Mouse (Mus musculus): ENCODE measurements around the gene Skp1a. TPM values are rescaled to one million over a fixed set of nuclear protein-coding genes. Genes with fewer than 3 reads are reported as not detected.

Gene Skp1a
- polyA plus RNA-seq, 1 experiment from 2014 or later = 534 TPM

DNA sequence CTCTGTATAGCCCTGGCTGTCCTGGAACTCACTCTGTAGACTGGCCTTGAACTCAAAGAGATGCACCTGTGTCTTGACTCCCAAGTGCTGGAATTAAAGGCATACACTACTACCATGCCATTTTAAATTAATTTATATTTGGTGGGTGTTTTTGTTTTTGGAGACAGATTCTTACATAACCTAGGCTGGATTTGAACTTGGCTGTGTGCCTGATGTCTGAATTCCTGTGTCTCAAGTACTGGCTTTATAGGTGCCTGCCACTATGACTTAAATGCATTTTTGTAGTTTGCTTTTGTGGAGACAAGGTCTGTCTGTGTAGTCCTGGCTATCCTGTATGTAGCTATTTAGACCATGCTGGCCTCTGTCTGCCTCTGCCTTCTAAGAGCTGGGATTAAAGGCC is 2.7 kb downstream of the Skp1a start:
- H3K36me3 ChIP-seq (ENCODE audit: control insufficient read depth, insufficient read depth, low read length) = peaks cover 30% of the 10 kb centered on the region
- ATAC-seq (ENCODE audit: insufficient number of reproducible peaks, insufficient read depth, low FRiP score, low read depth) = no peak
- no peak overlapping the region for H3K27ac ChIP-seq (replicated peaks in 1 of 2; ENCODE audit: control insufficient read depth in 1 of 2, insufficient read depth in 1 of 2, low read depth in 2 of 2, low read length in 2 of 2)

DNA sequence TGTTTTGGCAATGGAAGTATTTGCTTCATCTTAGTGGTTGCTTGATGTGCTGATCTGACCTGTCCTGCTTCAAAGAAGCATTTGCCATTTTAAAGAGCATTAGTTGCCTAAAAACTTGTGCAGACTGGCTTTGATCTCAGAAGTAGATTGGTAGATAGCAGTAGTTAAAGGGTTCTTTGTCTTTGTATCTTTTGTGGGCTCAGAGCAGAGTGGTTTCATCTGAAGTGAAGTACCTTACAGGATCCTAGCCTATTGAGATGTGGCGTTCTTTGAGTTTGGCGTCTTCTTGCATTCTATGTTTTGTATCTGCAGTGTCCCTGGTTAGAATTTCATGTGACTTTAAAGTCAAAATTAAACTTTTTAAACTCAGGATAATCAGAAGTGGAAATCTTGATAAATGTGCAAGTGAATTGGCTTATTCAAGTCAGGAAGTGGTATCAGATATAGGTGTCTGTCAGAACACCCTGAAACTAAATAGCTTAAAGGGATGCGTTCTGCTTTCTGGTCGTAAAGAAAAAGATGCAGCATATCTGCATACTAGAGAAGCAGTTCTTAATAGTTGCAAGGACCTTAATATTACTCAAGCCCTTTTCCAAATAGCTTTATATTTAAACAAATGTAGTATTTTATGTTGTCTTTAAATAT is 9.2 kb downstream of the Skp1a start:
- no peak overlapping the region for H3K4me3 ChIP-seq (ENCODE audit: control insufficient read depth in 1 of 2, insufficient read depth in 1 of 2, low read depth in 1 of 2, low read length in 2 of 2)
- H3K36me3 ChIP-seq (ENCODE audit: control insufficient read depth, insufficient read depth, low read length) = peaks cover 78% of the 10 kb centered on the region
- no peak for ATAC-seq (ENCODE audit: insufficient number of reproducible peaks, insufficient read depth, low FRiP score, low read depth)
- H3K9me3 ChIP-seq (ENCODE audit: control insufficient read depth, low read length) = no peaks in the 10 kb centered on the region
- no peaks in the 10 kb centered on the region for H3K27me3 ChIP-seq (ENCODE audit: control insufficient read depth, insufficient read depth, low read length)
- no peak overlapping the region for H3K27ac ChIP-seq (replicated peaks in 1 of 2; ENCODE audit: control insufficient read depth in 1 of 2, insufficient read depth in 1 of 2, low read depth in 2 of 2, low read length in 2 of 2)
- no peak overlapping the region for H3K9ac ChIP-seq (ENCODE audit: low read length)
- 85% methylated on average over 4 of the region's 4 CpGs for WGBS
- H3K4me2 ChIP-seq (ENCODE audit: low read length) = no peak overlapping the region
- H3K4me1 ChIP-seq (ENCODE audit: control insufficient read depth in 2 of 2, insufficient read depth in 2 of 2, low read length in 2 of 2) = no peaks in the 10 kb centered on the region

More for the DNA sequence above, 2.7 kb downstream of the Skp1a start:
- H3K4me1 ChIP-seq (ENCODE audit: control insufficient read depth in 2 of 2, insufficient read depth in 2 of 2, low read length in 2 of 2) = peaks cover 5 to 26% of the 10 kb centered on the region in 2 experiments; a peak in 2 of 4 replicates
- no peak overlapping the region for H3K4me3 ChIP-seq (ENCODE audit: control insufficient read depth in 1 of 2, insufficient read depth in 1 of 2, low read depth in 1 of 2, low read length in 2 of 2)
- no peaks in the 10 kb centered on the region for H3K27me3 ChIP-seq (ENCODE audit: control insufficient read depth, insufficient read depth, low read length)
- no peaks in the 10 kb centered on the region for H3K9me3 ChIP-seq (ENCODE audit: control insufficient read depth, low read length)
- H3K4me2 ChIP-seq (ENCODE audit: low read length) = no peak overlapping the region; the same call in 1 of the 2 replicates
- 0 out of 2 replicates have a peak overlapping the region, but pooled peaks have one; percentile 9 for H3K9ac ChIP-seq (ENCODE audit: low read length)

- H3K27me3 ChIP-seq (ENCODE audit: control insufficient read depth, insufficient read depth, low read length) = no peaks in the 10 kb centered on the region
- H3K9me3 ChIP-seq (ENCODE audit: control insufficient read depth, low read length) = no peaks in the 10 kb centered on the region
- H3K27ac ChIP-seq (replicated peaks in 1 of 2; ENCODE audit: control insufficient read depth in 1 of 2, insufficient read depth in 1 of 2, low read depth in 2 of 2, low read length in 2 of 2) = no peak overlapping the region
- no peak overlapping the region for H3K9ac ChIP-seq (ENCODE audit: low read length)
- WGBS = 90% methylated on average over 2 of the region's 2 CpGs
- peaks cover 0 to 4% of the 10 kb centered on the region in 2 experiments; a peak in 2 of 4 replicates for H3K4me1 ChIP-seq (ENCODE audit: control insufficient read depth in 2 of 2, insufficient read depth in 2 of 2, low read length in 2 of 2)
- no peak overlapping the region for H3K4me3 ChIP-seq (ENCODE audit: control insufficient read depth in 1 of 2, insufficient read depth in 1 of 2, low read depth in 1 of 2, low read length in 2 of 2)
- H3K36me3 ChIP-seq (ENCODE audit: control insufficient read depth, insufficient read depth, low read length) = peaks cover 68% of the 10 kb centered on the region
- no peak overlapping the region for H3K4me2 ChIP-seq (ENCODE audit: low read length)
- ATAC-seq (ENCODE audit: insufficient number of reproducible peaks, insufficient read depth, low FRiP score, low read depth) = no peak
Observed at GRCm38 (mm10) chr11:52249452-52249851, 17.7 kb downstream of the Skp1a start.

DNA sequence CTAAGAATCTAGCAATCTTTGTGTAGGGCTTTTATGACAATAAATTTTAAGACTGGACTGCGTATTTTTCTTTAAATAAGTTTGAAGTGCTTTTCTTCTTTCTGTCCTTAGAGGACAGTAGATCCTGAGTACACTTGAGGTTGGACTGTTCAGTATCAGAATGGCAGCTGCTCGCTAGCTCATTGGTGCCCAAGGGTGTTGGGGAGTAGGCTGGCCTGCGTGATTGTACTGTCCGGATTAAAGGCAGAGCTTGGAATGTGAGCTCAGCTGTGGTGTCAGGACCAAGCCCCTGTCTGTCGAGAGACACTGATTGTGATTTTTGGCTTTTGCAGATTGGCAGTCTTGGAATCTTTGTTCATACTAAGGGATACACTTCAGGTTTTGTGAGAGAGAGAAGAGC is 20.0 kb downstream of the Skp1a start:
- Histone ChIP-seq H3K9ac (ENCODE audit: low read length) (no peak overlapping the region), H3K4me2 (ENCODE audit: low read length) (no peak overlapping the region), H3K9me3 (ENCODE audit: control insufficient read depth, low read length) (no peaks in the 10 kb centered on the region), H3K27me3 (ENCODE audit: control insufficient read depth, insufficient read depth, low read length) (no peaks in the 10 kb centered on the region), H3K4me1 (ENCODE audit: control insufficient read depth in 2 of 2, insufficient read depth in 2 of 2, low read length in 2 of 2) (peaks cover 0 to 4% of the 10 kb centered on the region in 2 experiments; a peak in 2 of 4 replicates), H3K27ac (replicated peaks in 1 of 2; ENCODE audit: control insufficient read depth in 1 of 2, insufficient read depth in 1 of 2, low read depth in 2 of 2, low read length in 2 of 2) (no peak overlapping the region), H3K36me3 (ENCODE audit: control insufficient read depth, insufficient read depth, low read length) (peaks cover 44% of the 10 kb centered on the region), H3K4me3 (ENCODE audit: control insufficient read depth in 1 of 2, insufficient read depth in 1 of 2, low read depth in 1 of 2, low read length in 2 of 2) (no peak overlapping the region)
- ATAC-seq (ENCODE audit: insufficient number of reproducible peaks, insufficient read depth, low FRiP score, low read depth) = no peak
- 37% methylated on average over 5 of the region's 5 CpGs for WGBS

- H3K4me2 ChIP-seq (ENCODE audit: low read length) = no peak overlapping the region
- H3K27me3 ChIP-seq (ENCODE audit: control insufficient read depth, insufficient read depth, low read length) = no peaks in the 10 kb centered on the region
- no peak overlapping the region for H3K27ac ChIP-seq (replicated peaks in 1 of 2; ENCODE audit: control insufficient read depth in 1 of 2, insufficient read depth in 1 of 2, low read depth in 2 of 2, low read length in 2 of 2)
- H3K4me3 ChIP-seq (ENCODE audit: control insufficient read depth in 1 of 2, insufficient read depth in 1 of 2, low read depth in 1 of 2, low read length in 2 of 2) = no peak overlapping the region
- no peak for ATAC-seq (ENCODE audit: insufficient number of reproducible peaks, insufficient read depth, low FRiP score, low read depth)
- peaks cover 0 to 4% of the 10 kb centered on the region in 2 experiments; a peak in 2 of 4 replicates for H3K4me1 ChIP-seq (ENCODE audit: control insufficient read depth in 2 of 2, insufficient read depth in 2 of 2, low read length in 2 of 2)
- H3K9ac ChIP-seq (ENCODE audit: low read length) = no peak overlapping the region
- peaks cover 40% of the 10 kb centered on the region for H3K36me3 ChIP-seq (ENCODE audit: control insufficient read depth, insufficient read depth, low read length)
- H3K9me3 ChIP-seq (ENCODE audit: control insufficient read depth, low read length) = no peaks in the 10 kb centered on the region
- WGBS = 63% methylated on average over 1 of the region's 1 CpGs
Observed at GRCm38 (mm10) chr11:52252692-52253091, 20.9 kb downstream of the Skp1a start.

DNA sequence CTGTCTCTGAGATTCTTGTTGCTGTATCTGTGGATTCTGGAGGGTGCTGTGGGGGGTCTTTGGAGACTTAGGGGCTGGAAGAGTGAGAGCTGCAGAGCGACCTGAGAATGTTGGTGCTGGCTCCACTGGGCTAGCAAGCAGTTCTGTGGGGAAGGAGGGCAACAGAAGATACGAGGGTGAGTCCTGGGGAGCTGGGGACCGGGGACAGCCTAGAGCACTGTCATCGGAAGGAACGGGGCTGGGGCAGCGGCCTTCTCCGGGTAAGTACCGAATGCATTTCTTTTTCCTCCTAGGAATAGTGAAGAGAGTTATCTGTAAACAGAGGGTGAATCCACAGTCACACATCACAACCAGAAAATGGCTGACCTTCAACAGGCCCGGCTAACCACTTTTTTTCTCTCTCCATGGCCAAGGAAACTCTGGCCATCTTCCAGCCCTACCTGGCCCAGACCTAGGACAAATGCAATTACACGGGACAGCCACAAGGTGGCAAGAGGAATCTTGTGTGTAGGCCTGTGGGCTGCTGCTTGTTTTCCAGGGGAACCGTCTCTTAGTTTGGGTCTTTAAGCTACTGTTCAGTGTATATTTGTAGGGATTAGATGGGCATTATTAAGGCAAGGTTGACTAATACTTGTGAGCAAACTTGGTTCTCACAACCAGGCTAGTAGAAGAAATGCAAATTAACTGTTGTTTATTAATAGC is 22.0 kb downstream of the Skp1a start:
- Histone ChIP-seq H3K9ac (ENCODE audit: low read length) (no peak overlapping the region), H3K9me3 (ENCODE audit: control insufficient read depth, low read length) (no peaks in the 10 kb centered on the region), H3K36me3 (ENCODE audit: control insufficient read depth, insufficient read depth, low read length) (peaks cover 30% of the 10 kb centered on the region), H3K4me3 (ENCODE audit: control insufficient read depth in 1 of 2, insufficient read depth in 1 of 2, low read depth in 1 of 2, low read length in 2 of 2) (no peak overlapping the region), H3K4me1 (ENCODE audit: control insufficient read depth in 2 of 2, insufficient read depth in 2 of 2, low read length in 2 of 2) (peaks cover 0 to 4% of the 10 kb centered on the region in 2 experiments; a peak in 2 of 4 replicates), H3K27me3 (ENCODE audit: control insufficient read depth, insufficient read depth, low read length) (no peaks in the 10 kb centered on the region), H3K27ac (replicated peaks in 1 of 2; ENCODE audit: control insufficient read depth in 1 of 2, insufficient read depth in 1 of 2, low read depth in 2 of 2, low read length in 2 of 2) (no peak overlapping the region), H3K4me2 (ENCODE audit: low read length) (no peak overlapping the region)
- WGBS = 66% methylated on average over 11 of the region's 11 CpGs
- no peak for ATAC-seq (ENCODE audit: insufficient number of reproducible peaks, insufficient read depth, low FRiP score, low read depth)

- no peaks in the 10 kb centered on the region for H3K9me3 ChIP-seq (ENCODE audit: control insufficient read depth, low read length)
- WGBS = 85% methylated on average over 8 of the region's 8 CpGs
- H3K4me2 ChIP-seq (ENCODE audit: low read length) = no peak overlapping the region
- peaks cover 27% of the 10 kb centered on the region for H3K36me3 ChIP-seq (ENCODE audit: control insufficient read depth, insufficient read depth, low read length)
- H3K27me3 ChIP-seq (ENCODE audit: control insufficient read depth, insufficient read depth, low read length) = no peaks in the 10 kb centered on the region
- ATAC-seq (ENCODE audit: insufficient number of reproducible peaks, insufficient read depth, low FRiP score, low read depth) = no peak
- H3K4me3 ChIP-seq (ENCODE audit: control insufficient read depth in 1 of 2, insufficient read depth in 1 of 2, low read depth in 1 of 2, low read length in 2 of 2) = no peak overlapping the region
- no peak overlapping the region for H3K9ac ChIP-seq (ENCODE audit: low read length)
- H3K4me1 ChIP-seq (ENCODE audit: control insufficient read depth in 2 of 2, insufficient read depth in 2 of 2, low read length in 2 of 2) = peaks cover 0 to 4% of the 10 kb centered on the region in 2 experiments; a peak in 2 of 4 replicates
- no peak overlapping the region for H3K27ac ChIP-seq (replicated peaks in 1 of 2; ENCODE audit: control insufficient read depth in 1 of 2, insufficient read depth in 1 of 2, low read depth in 2 of 2, low read length in 2 of 2)
Observed at GRCm38 (mm10) chr11:52255077-52255476, 23.3 kb downstream of the Skp1a start.
